11 mouse cellular contexts compared by ENCODE assay signal in genomic region chr2:152826481-152826880, GRCm38 (mm10). TPM values are rescaled to one million over a fixed set of nuclear protein-coding genes. Genes with fewer than 3 reads are reported as not detected.
DNase-seq lines count a peak whose midpoint lies in the region; ATAC-seq and TF ChIP-seq lines count a peak whose summit lies in the region.
"Had no signal": no experiment of that assay in that cellular context is flagged by ENCODE, and none has a peak within 500 bp of the region (broad histone marks: within the 10 kb centered on the region; RNA-seq: fewer than 3 reads in every experiment).

No protein-coding gene starts in this region.

- H3K27me3 ChIP-seq in heart, postnatal 0 days (ENCODE audit: control insufficient read depth, insufficient read depth, low read length): no peaks in the 10 kb centered on the region
- H3K27me3 ChIP-seq in megakaryocyte, embryonic 14.5 days (replicated peaks): no peaks in the 10 kb centered on the region
- H3K27me3 ChIP-seq in hindbrain, postnatal 0 days (ENCODE audit: insufficient read depth, low read length): no peaks in the 10 kb centered on the region
- H3K27me3 ChIP-seq in neural tube, embryonic 14.5 days (ENCODE audit: control insufficient read depth, insufficient read depth, low read length): no peaks in the 10 kb centered on the region

- H3K27ac ChIP-seq in heart, postnatal 0 days (ENCODE audit: low read depth): no peak overlapping the region
- H3K27ac ChIP-seq in hindbrain, postnatal 0 days: no peak overlapping the region
- no peak overlapping the region for H3K27ac ChIP-seq in neural tube, embryonic 14.5 days (ENCODE audit: low read depth, low read length)

- H3K9me3 ChIP-seq in heart, postnatal 0 days (replicated peaks; ENCODE audit: control insufficient read depth, low read length): no peaks in the 10 kb centered on the region
- H3K9me3 ChIP-seq in megakaryocyte, embryonic 14.5 days: no peaks in the 10 kb centered on the region
- no peaks in the 10 kb centered on the region for H3K9me3 ChIP-seq in hindbrain, postnatal 0 days (ENCODE audit: low read length)
- H3K9me3 ChIP-seq in neural tube, embryonic 14.5 days (ENCODE audit: control insufficient read depth, low read length): no peaks in the 10 kb centered on the region

- no peak for ATAC-seq in heart, postnatal 0 days (ENCODE audit: insufficient read depth, low read depth)
- ATAC-seq in megakaryocyte, adult 5-6 weeks (ENCODE audit: poor library complexity, severe bottlenecking): no peak
- no peak for ATAC-seq in hindbrain, postnatal 0 days
- ATAC-seq in neural tube, embryonic 14.5 days (ENCODE audit: low read depth): no peak
- ATAC-seq: intestine, postnatal 0 days had no signal

- DNase-seq in heart, postnatal 0 days (ENCODE audit: low spot score): no peak
- DNase-seq in heart, adult 11 months: no peak
- DNase-seq in hindbrain, postnatal 0 days (ENCODE audit: low spot score): no peak
- no peak for DNase-seq in cerebellum, adult 9-10 months
- no peak for DNase-seq in layer of hippocampus, postnatal 14 days (ENCODE audit: low spot score in 2 of 2)
- DNase-seq: adrenal gland, postnatal 36 days; thymus, postnatal 14 days had no signal

- TF ChIP-seq EP300 in heart, postnatal 0 days (IDR thresholded peaks at IDR 0.05; ENCODE audit: low read depth): no peak

- 53% methylated on average over 3 of the region's 3 CpGs for WGBS in heart, postnatal 0 days
- WGBS in hindbrain, postnatal 0 days: 83% methylated on average over 3 of the region's 3 CpGs
- WGBS in neural tube, embryonic 14.5 days: 83% methylated on average over 3 of the region's 3 CpGs

- no peak for TF ChIP-seq CTCF in heart, postnatal 0 days (IDR thresholded peaks at IDR 0.05; ENCODE audit: low read depth)
- TF ChIP-seq CTCF in hindbrain, postnatal 0 days (IDR thresholded peaks at IDR 0.05; ENCODE audit: low read depth): no peak

- peak overlapping the region; percentile 71 for H3K4me2 ChIP-seq in heart, postnatal 0 days (ENCODE audit: low read depth, low read length)
- H3K4me2 ChIP-seq in hindbrain, postnatal 0 days (ENCODE audit: low read depth, low read length): peak overlapping the region; percentile 84
- peak overlapping the region; percentile 91 for H3K4me2 ChIP-seq in neural tube, embryonic 14.5 days (ENCODE audit: low read depth, low read length)

- peaks cover 27% of the 10 kb centered on the region for H3K36me3 ChIP-seq in heart, postnatal 0 days (replicated peaks; ENCODE audit: control insufficient read depth, insufficient read depth, low read length)
- H3K36me3 ChIP-seq in megakaryocyte, embryonic 14.5 days (replicated peaks; ENCODE audit: low read length): peaks cover 79% of the 10 kb centered on the region
- no peaks in the 10 kb centered on the region for H3K36me3 ChIP-seq in hindbrain, postnatal 0 days (ENCODE audit: insufficient read depth, low read length)
- no peaks in the 10 kb centered on the region for H3K36me3 ChIP-seq in neural tube, embryonic 14.5 days (ENCODE audit: control insufficient read depth, insufficient read depth, low read length)

- H3K9ac ChIP-seq in heart, postnatal 0 days (replicated peaks; ENCODE audit: low read depth, low read length): no peak overlapping the region
- no peak overlapping the region for H3K9ac ChIP-seq in hindbrain, postnatal 0 days (replicated peaks; ENCODE audit: low read length)
- no peak overlapping the region for H3K9ac ChIP-seq in neural tube, embryonic 14.5 days (replicated peaks; ENCODE audit: low read depth, low read length)

- 0 out of 2 replicates have a peak overlapping the region, but pooled peaks have one; percentile 4 for H3K4me3 ChIP-seq in heart, postnatal 0 days (ENCODE audit: low read depth, low read length)
- peak overlapping the region; percentile 98 for H3K4me3 ChIP-seq in megakaryocyte, embryonic 14.5 days (replicated peaks)
- no peak overlapping the region for H3K4me3 ChIP-seq in hindbrain, postnatal 0 days (ENCODE audit: low read length)
- H3K4me3 ChIP-seq in neural tube, embryonic 14.5 days (ENCODE audit: low read depth, low read length): no peak overlapping the region

- peaks cover 43% of the 10 kb centered on the region for H3K4me1 ChIP-seq in heart, postnatal 0 days (ENCODE audit: control insufficient read depth, insufficient read depth)
- peaks cover 72% of the 10 kb centered on the region for H3K4me1 ChIP-seq in megakaryocyte, embryonic 14.5 days
- peaks cover 40% of the 10 kb centered on the region for H3K4me1 ChIP-seq in hindbrain, postnatal 0 days (ENCODE audit: insufficient read depth, low read length)
- peaks cover 57% of the 10 kb centered on the region for H3K4me1 ChIP-seq in neural tube, embryonic 14.5 days (ENCODE audit: control insufficient read depth, insufficient read depth, low read length)

RNA-seq across cellular contexts. Expression of gene Bcl2l1, which starts 5.0 kb away (rescaled TPM):
- 60.9 and 75.6 TPM in 2 replicates for total RNA-seq in heart, postnatal 0 days (2014; rRNA removed; ENCODE audit: low replicate concordance)
- 34.5 and 35.0 TPM in 2 replicates for polyA plus RNA-seq in heart, postnatal 0 days (2015; fragmentation: Nextera tagmentation; extraction: Ambion mirVana)
- polyA plus RNA-seq in megakaryocyte, embryonic 14.5 days (2012; ENCODE audit: insufficient read depth, low replicate concordance): 498 and 1,222 TPM in 2 replicates
- 7.1 and 9.3 TPM in 2 replicates for total RNA-seq in megakaryocyte, adult 5-6 weeks (2015)
- 9.3 and 12.8 TPM in 2 replicates for total RNA-seq in megakaryocyte, adult 5-6 weeks (2017)
- 130 and 135 TPM in 2 replicates for total RNA-seq in hindbrain, postnatal 0 days (2014; rRNA removed)
- 110 and 123 TPM in 2 replicates for polyA plus RNA-seq in hindbrain, postnatal 0 days (2015; fragmentation: Nextera tagmentation; extraction: Ambion mirVana)
- 142 and 159 TPM in 2 replicates for polyA plus RNA-seq in neural tube, embryonic 14.5 days (2014; fragmentation: Nextera tagmentation; extraction: Ambion mirVana)
- 100 to 1,000 TPM; 124 to 128 TPM for total RNA-seq in layer of hippocampus, postnatal 14 days (2021)

RNA-seq across cellular contexts. Expression of gene Tpx2, which starts 21.3 kb away (rescaled TPM):
- 8.1 and 13.6 TPM in 2 replicates for total RNA-seq in heart, postnatal 0 days (2014; rRNA removed; ENCODE audit: low replicate concordance)
- 15.0 and 15.1 TPM in 2 replicates for polyA plus RNA-seq in heart, postnatal 0 days (2015; fragmentation: Nextera tagmentation; extraction: Ambion mirVana)
- polyA plus RNA-seq in megakaryocyte, embryonic 14.5 days (2012; ENCODE audit: insufficient read depth, low replicate concordance): 1.1 and 10.4 TPM in 2 replicates
- total RNA-seq in megakaryocyte, adult 5-6 weeks (2015): 102 TPM in 2 replicates
- total RNA-seq in megakaryocyte, adult 5-6 weeks (2017): 122 and 126 TPM in 2 replicates
- total RNA-seq in hindbrain, postnatal 0 days (2014; rRNA removed): 8.1 and 15.6 TPM in 2 replicates
- polyA plus RNA-seq in hindbrain, postnatal 0 days (2015; fragmentation: Nextera tagmentation; extraction: Ambion mirVana): 14.3 and 21.0 TPM in 2 replicates
- polyA plus RNA-seq in neural tube, embryonic 14.5 days (2014; fragmentation: Nextera tagmentation; extraction: Ambion mirVana): 7.5 and 12.6 TPM in 2 replicates
- 1 to 10 TPM; 2.5 to 4.7 TPM for total RNA-seq in layer of hippocampus, postnatal 14 days (2021)

Comparison
In these comparisons a context has a peak if more than half of its experiments do, and no peak if none do; other contexts are left out.
1. H3K4me3 ChIP-seq: peak in heart, postnatal 0 days (single experiment) and megakaryocyte, embryonic 14.5 days (single experiment); none in hindbrain, postnatal 0 days (single experiment) and neural tube, embryonic 14.5 days (single experiment).
2. Peak in every context shown above with its lines, with median percentiles within 50 percentile points of each other: H3K4me2 ChIP-seq.